Mouse (Mus musculus) kidney, postnatal 25 days (tissue): ENCODE data around the gene Scgb1b19.
"Not testable (repeated sequence)": the region's sequence is repeated elsewhere in the genome, so short reads cannot be mapped to it uniquely, and the experiment has no call there.

Source experiments
- DNase-seq, 2 experiments: peaks; one replicate each; pipeline ENCODE4 v3.0.0; 2021; ENCODE audit warnings: mixed read lengths in 2 of 2

The Scgb1b19 gene

GRCm38 (mm10) chr7:33286991-33287390 is at the start of gene Scgb1b19:
Gene Scgb1b19, plus strand, starts transcription at chr7:33287291.
- DNase-seq, result not testable (repeated sequence)

- DNase-seq, result not testable (repeated sequence)
Measured at GRCm38 (mm10) chr7:33280238-33280637, 6.9 kb upstream of the Scgb1b19 start, which contains the start of gene Scgb2b19. Gene Scgb2b19, minus strand, starts transcription at chr7:33280338.
